Mouse (Mus musculus): ENCODE measurements around the gene Timp4. TPM values are rescaled to one million over a fixed set of nuclear protein-coding genes. Genes with fewer than 3 reads are reported as not detected.

Timp4 gene
- total and polyA plus RNA-seq, 3 experiments, result not detected

DNA sequence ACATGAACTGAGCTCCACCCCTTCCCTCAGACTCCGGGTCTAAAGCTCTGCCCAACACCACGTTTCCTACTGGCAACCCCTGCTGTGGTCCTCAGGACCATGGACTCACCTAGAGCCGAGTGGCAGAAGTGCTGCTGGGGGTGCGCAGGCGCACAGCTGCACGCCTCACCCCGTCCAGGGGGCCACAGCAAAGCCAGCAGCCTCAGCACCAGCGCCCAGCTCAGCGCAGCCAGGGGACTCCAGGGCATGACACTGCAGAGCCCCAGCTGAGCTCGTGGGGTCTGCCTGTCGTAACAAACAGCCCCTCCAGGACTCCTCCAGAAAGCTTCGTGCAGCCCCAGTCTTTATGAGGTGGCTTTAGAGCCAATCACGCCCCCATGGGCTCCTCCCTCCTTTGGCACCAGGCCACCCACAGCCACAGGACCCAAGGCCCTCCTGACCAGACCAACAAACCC lies 447 bp downstream of the Timp4 start:
- H3K9me3 ChIP-seq (replicated peaks; ENCODE audit: low read length), result no peaks in the 10 kb centered on the region
- H3K79me2 ChIP-seq (replicated peaks; ENCODE audit: control insufficient read depth, extremely low read depth, insufficient read depth, poor library complexity, severe bottlenecking), result no peaks in the 10 kb centered on the region
- no peak overlapping the region for H3K27ac ChIP-seq (ENCODE audit: insufficient read depth, low read depth)
- no peak for DNase-seq (ENCODE audit: extremely low read depth)
- in situ Hi-C loops (cut with MboI; ENCODE audit: low pct_ligation_motif_present, low pct_unique_long_range_greater_than_20kb, low sequenced_read_pairs) (loop anchor here (25.0 kb wide), 1 partner anchor 314 kb away; no protein-coding TSS in a partner anchor), dilution Hi-C loops (cut with MboI; ENCODE audit: extremely low pct_ligation_motif_present, extremely low pct_unique_long_range_greater_than_20kb, low sequenced_read_pairs) (no loop called here)
- H3K9ac ChIP-seq (ENCODE audit: insufficient read depth, low read depth), result no peak overlapping the region
- H3K4me1 ChIP-seq (ENCODE audit: control insufficient read depth in 1 of 2, insufficient read depth in 2 of 2), result no peaks in the 10 kb centered on the region
- no peak for TF ChIP-seq MXI1 (IDR thresholded peaks at IDR 0.05; ENCODE audit: low read depth, low read length)
- TF ChIP-seq MAFK (IDR thresholded peaks at IDR 0.05; ENCODE audit: insufficient replicate concordance, low read length), result no peak
- TF ChIP-seq ETS1 (conservative IDR thresholded peaks at IDR 0.05; ENCODE audit: low read depth, low read length), result no peak
- TF ChIP-seq ZMIZ1 (IDR thresholded peaks at IDR 0.05; ENCODE audit: low read depth, low read length), result no peak
- TF ChIP-seq RAD21 (IDR thresholded peaks at IDR 0.05; ENCODE audit: low read depth, low read length), result no peak
- TF ChIP-seq POLR2A (IDR thresholded peaks at IDR 0.05; ENCODE audit: low read depth, low read length), result no peak
- TF ChIP-seq USF1 (IDR thresholded peaks at IDR 0.05; ENCODE audit: low read depth, low read length), result no peak
- TF ChIP-seq USF2 (conservative IDR thresholded peaks at IDR 0.05; ENCODE audit: low read depth, low read length), result no peak
- TF ChIP-seq BHLHE40 (IDR thresholded peaks at IDR 0.05; ENCODE audit: low read depth, low read length), result no peak
- no peak for TF ChIP-seq CHD1 (IDR thresholded peaks at IDR 0.05; ENCODE audit: low read depth, low read length)
- TF ChIP-seq CTCF (conservative IDR thresholded peaks at IDR 0.05 in 1 of 2, IDR thresholded peaks at IDR 0.05 in 1 of 2; ENCODE audit: low read depth in 2 of 2, low read length in 2 of 2), result no peak
- TF ChIP-seq MYC (IDR thresholded peaks at IDR 0.05; ENCODE audit: low read depth, low read length), result no peak
- no peak for TF ChIP-seq POLR2AphosphoS2 (IDR thresholded peaks at IDR 0.05; ENCODE audit: low read depth, low read length)
- no peak for TF ChIP-seq E2F4 (IDR thresholded peaks at IDR 0.05; ENCODE audit: insufficient replicate concordance, low read depth, low read length)
- H3K27me3 ChIP-seq (replicated peaks), result no peaks in the 10 kb centered on the region
- H3K4me3 ChIP-seq (replicated peaks in 1 of 3; ENCODE audit: low read depth in 2 of 3, low read length in 2 of 3, poor library complexity in 1 of 3), result no peak overlapping the region
- no peak overlapping the region for H3K4me2 ChIP-seq (ENCODE audit: insufficient read depth, low read depth, poor library complexity, severe bottlenecking)
- H3K36me3 ChIP-seq (replicated peaks in 1 of 2; ENCODE audit: control insufficient read depth in 1 of 2, insufficient read depth in 1 of 2, low read length in 1 of 2), result peaks cover 0 to 4% of the 10 kb centered on the region in 2 experiments

DNA sequence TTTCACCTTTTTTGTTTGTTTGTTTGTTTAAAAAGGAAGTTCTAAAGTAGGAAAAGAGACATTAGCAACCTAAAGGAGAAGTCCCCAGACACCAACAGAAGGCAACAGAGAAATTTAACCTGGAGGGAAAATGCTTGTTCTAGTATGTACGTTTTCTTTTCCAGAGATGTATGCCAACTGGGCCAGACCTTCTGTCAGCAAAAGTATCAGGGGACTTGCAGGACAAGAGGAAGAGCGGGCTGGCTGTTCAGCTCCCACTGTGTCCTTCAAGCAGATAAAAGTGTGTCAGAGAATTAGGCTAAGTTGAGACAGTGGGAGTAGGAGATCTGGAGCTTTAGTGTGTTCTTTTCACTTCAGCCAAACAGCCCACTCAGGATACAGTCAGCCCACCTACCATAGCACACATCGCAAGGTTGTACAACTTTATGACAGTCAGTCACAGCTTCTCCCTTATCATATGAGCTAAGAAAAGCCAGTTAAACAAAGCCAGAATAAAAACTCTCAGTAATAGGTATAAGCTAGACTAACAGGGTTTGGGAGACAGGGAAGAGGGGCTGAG lies 6.4 kb downstream of the Timp4 start:
- no peaks in the 10 kb centered on the region for H3K27me3 ChIP-seq (replicated peaks)

More for the DNA sequence above, 6.4 kb downstream of the Timp4 start:
- H3K36me3 ChIP-seq (replicated peaks in 1 of 2; ENCODE audit: control insufficient read depth in 1 of 2, insufficient read depth in 1 of 2, low read length in 1 of 2), result peaks cover 0 to 7% of the 10 kb centered on the region in 2 experiments
- no peak for TF ChIP-seq ZMIZ1 (IDR thresholded peaks at IDR 0.05; ENCODE audit: low read depth, low read length)
- no peak for TF ChIP-seq BHLHE40 (IDR thresholded peaks at IDR 0.05; ENCODE audit: low read depth, low read length)
- TF ChIP-seq TBP (conservative IDR thresholded peaks at IDR 0.05; ENCODE audit: low read depth, low read length), result no peak
- no peak for TF ChIP-seq SIN3A (IDR thresholded peaks at IDR 0.05; ENCODE audit: low read length)
- TF ChIP-seq HCFC1 (IDR thresholded peaks at IDR 0.05; ENCODE audit: low read depth, low read length), result no peak
- no peak for TF ChIP-seq PAX5 (IDR thresholded peaks at IDR 0.05; ENCODE audit: low read length)
- no peak for TF ChIP-seq NELFE (IDR thresholded peaks at IDR 0.05; ENCODE audit: low read depth, low read length)
- TF ChIP-seq MAX (IDR thresholded peaks at IDR 0.05; ENCODE audit: low read length), result no peak
- TF ChIP-seq MEF2A (IDR thresholded peaks at IDR 0.05; ENCODE audit: borderline replicate concordance, low read depth, low read length), result no peak
- no peak for TF ChIP-seq USF1 (IDR thresholded peaks at IDR 0.05; ENCODE audit: low read depth, low read length)
- no peak for TF ChIP-seq USF2 (conservative IDR thresholded peaks at IDR 0.05; ENCODE audit: low read depth, low read length)
- TF ChIP-seq MAZ (IDR thresholded peaks at IDR 0.05; ENCODE audit: low read depth, low read length), result no peak
- no peak for TF ChIP-seq TCF12 (IDR thresholded peaks at IDR 0.05; ENCODE audit: low read depth, low read length)
- TF ChIP-seq KAT2A (IDR thresholded peaks at IDR 0.05; ENCODE audit: insufficient replicate concordance, low read length), result no peak
- H3K9me3 ChIP-seq (replicated peaks; ENCODE audit: low read length), result no peaks in the 10 kb centered on the region
- H3K4me1 ChIP-seq (ENCODE audit: control insufficient read depth in 1 of 2, insufficient read depth in 2 of 2), result no peaks in the 10 kb centered on the region
- DNase-seq (ENCODE audit: extremely low read depth), result no peak
- H3K27ac ChIP-seq (ENCODE audit: insufficient read depth, low read depth), result no peak overlapping the region; the same call in 1 of the 2 replicates
- H3K9ac ChIP-seq (ENCODE audit: insufficient read depth, low read depth), result no peak overlapping the region
- no peaks in the 10 kb centered on the region for H3K79me2 ChIP-seq (replicated peaks; ENCODE audit: control insufficient read depth, extremely low read depth, insufficient read depth, poor library complexity, severe bottlenecking)
- H3K4me3 ChIP-seq (replicated peaks in 1 of 3; ENCODE audit: low read depth in 2 of 3, low read length in 2 of 3, poor library complexity in 1 of 3), result no peak overlapping the region
- in situ Hi-C loops (cut with MboI; ENCODE audit: low pct_ligation_motif_present, low pct_unique_long_range_greater_than_20kb, low sequenced_read_pairs), result no loop called here
- no peak overlapping the region for H3K4me2 ChIP-seq (ENCODE audit: insufficient read depth, low read depth, poor library complexity, severe bottlenecking)
- dilution Hi-C loops (cut with MboI; ENCODE audit: extremely low pct_ligation_motif_present, extremely low pct_unique_long_range_greater_than_20kb, low sequenced_read_pairs), result no loop called here

Measured in CH12.LX (cell line).